Mouse (Mus musculus) embryonic facial prominence, embryonic 15.5 days (tissue): ENCODE measurements around the gene Ctf2. TPM values are rescaled to one million over a fixed set of nuclear protein-coding genes. Genes with fewer than 3 reads are reported as not detected.

Source experiments
- ATAC-seq: fragments of 200-750 bp; cut with Nextera tagmentation; 2 replicates; pipeline ENCODE4 v1.8.0; 2017; ENCODE audit warnings: low read depth, moderate TSS enrichment; ENCODE audit not compliant: insufficient number of reproducible peaks, low FRiP score, low TSS enrichment
- H3K27ac ChIP-seq: fragments of 300-500 bp; sonication (generic); replicated peaks from 2 replicates; pipeline ENCODE4 v1.5.1; 2015; ENCODE audit warnings: mild to moderate bottlenecking, inconsistent platforms
- H3K27me3 ChIP-seq: fragments of 300-500 bp; sonication (generic); 2 replicates; pipeline ENCODE4 v1.6.1; 2015; ENCODE audit warnings: inconsistent platforms
- H3K36me3 ChIP-seq: fragments of 300-500 bp; sonication (generic); 2 replicates; pipeline ENCODE4 v1.6.1; 2015; ENCODE audit warnings: mild to moderate bottlenecking, inconsistent platforms
- H3K4me1 ChIP-seq: fragments of 300-500 bp; sonication (generic); 2 replicates; pipeline ENCODE4 v1.6.1; 2015; ENCODE audit warnings: inconsistent platforms
- H3K4me2 ChIP-seq: fragments of 300-500 bp; sonication (generic); replicated peaks from 2 replicates; pipeline ENCODE4 v1.6.1; 2015; ENCODE audit warnings: mild to moderate bottlenecking, inconsistent platforms
- H3K4me3 ChIP-seq: fragments of 300-500 bp; sonication (generic); replicated peaks from 2 replicates; pipeline ENCODE4 v1.5.1; 2015; ENCODE audit warnings: mild to moderate bottlenecking, inconsistent platforms
- H3K9ac ChIP-seq: fragments of 300-500 bp; sonication (generic); 2 replicates; pipeline ENCODE4 v1.6.1; 2015; ENCODE audit warnings: inconsistent platforms
- H3K9me3 ChIP-seq: fragments of 300-500 bp; sonication (generic); replicated peaks from 2 replicates; pipeline ENCODE4 v1.6.1; 2016; ENCODE audit warnings: inconsistent platforms
- WGBS: fragments of 180-500 bp; shearing (Covaris S2); methylation state at CpG from one replicate; pipeline ENCODE4 v1.1.7; 2015; 5-methylcytosine and 5-hydroxymethylcytosine counted together
- microRNA counts: library from miRNA; unstranded; fragments of <30 nt; microRNA quantifications from one replicate; lab custom pipeline; 2016
- microRNA-seq: library from miRNA; unstranded; fragments of <30 nt; microRNA quantifications from one replicate; pipeline ENCODE4, GENCODE M21; 2016; ENCODE audit warnings: borderline number of aligned reads
- polyA plus RNA-seq: library from polyadenylated mRNA; unstranded; fragments of >200 nt; fragmentation: Nextera tagmentation; extraction: Ambion mirVana; gene quantifications from 2 replicates; pipeline ENCODE4 v1.2.1, GENCODE M21; 2015

The Ctf2 gene
- polyA plus RNA-seq, 1 experiment from 2014 or later = 1.3 TPM

GRCm38 (mm10) chr7:127678811-127679210 lies 53.2 kb downstream of the Ctf2 start:
- 62% methylated on average over 2 of the region's 2 CpGs for WGBS
- H3K4me1 ChIP-seq = peaks cover 3% of the 10 kb centered on the region; the same call in 1 of the 2 replicates
- H3K27ac ChIP-seq = no peak overlapping the region
- no peaks in the 10 kb centered on the region for H3K9me3 ChIP-seq
- no peak overlapping the region for H3K9ac ChIP-seq
- no peak overlapping the region for H3K4me3 ChIP-seq
- no peak overlapping the region for H3K4me2 ChIP-seq
- ATAC-seq = no peak
- no peaks in the 10 kb centered on the region for H3K27me3 ChIP-seq
- H3K36me3 ChIP-seq = peaks cover 5% of the 10 kb centered on the region; the same call in 1 of the 2 replicates

- Histone ChIP-seq H3K9me3 (no peaks in the 10 kb centered on the region), H3K27ac (no peak overlapping the region), H3K4me1 (peaks cover 3% of the 10 kb centered on the region; the same call in 1 of the 2 replicates), H3K4me2 (no peak overlapping the region), H3K36me3 (peaks cover 5% of the 10 kb centered on the region; the same call in 1 of the 2 replicates), H3K4me3 (no peak overlapping the region), H3K9ac (no peak overlapping the region), H3K27me3 (no peaks in the 10 kb centered on the region)
- WGBS = 78% methylated on average over 4 of the region's 4 CpGs
- no peak for ATAC-seq
Measured at GRCm38 (mm10) chr7:127677609-127678008, 54.4 kb downstream of the Ctf2 start.

- Histone ChIP-seq H3K27me3 (no peaks in the 10 kb centered on the region), H3K9me3 (no peaks in the 10 kb centered on the region), H3K9ac (no peak overlapping the region), H3K4me3 (no peak overlapping the region), H3K4me2 (no peak overlapping the region), H3K36me3 (peaks cover 5% of the 10 kb centered on the region; the same call in 1 of the 2 replicates), H3K27ac (no peak overlapping the region), H3K4me1 (peaks cover 3% of the 10 kb centered on the region; the same call in 1 of the 2 replicates)
- WGBS = 74% methylated on average over 6 of the region's 6 CpGs
- ATAC-seq = no peak
Measured at GRCm38 (mm10) chr7:127677077-127677476, 54.9 kb downstream of the Ctf2 start.

GRCm38 (mm10) chr7:127675391-127675811 lies 56.6 kb downstream of the Ctf2 start:
- Histone ChIP-seq H3K36me3 (peaks cover 5% of the 10 kb centered on the region; the same call in 1 of the 2 replicates), H3K27me3 (no peaks in the 10 kb centered on the region), H3K4me2 (0 out of 2 replicates have a peak overlapping the region, but pooled peaks have one; percentile 8), H3K4me3 (no peak overlapping the region), H3K9ac (no peak overlapping the region), H3K27ac (peak overlapping the region; percentile 60), H3K4me1 (peaks cover 3% of the 10 kb centered on the region; the same call in 1 of the 2 replicates), H3K9me3 (no peaks in the 10 kb centered on the region)
- 65% methylated on average over 9 of the region's 9 CpGs for WGBS
- peak; percentile 78; the same call in 1 of the 2 replicates for ATAC-seq

GRCm38 (mm10) chr7:127674977-127675376 lies 57.0 kb downstream of the Ctf2 start:
- Histone ChIP-seq H3K4me3 (no peak overlapping the region), H3K9me3 (no peaks in the 10 kb centered on the region), H3K9ac (no peak overlapping the region), H3K27me3 (no peaks in the 10 kb centered on the region), H3K27ac (peak overlapping the region; percentile 60), H3K4me1 (peaks cover 3% of the 10 kb centered on the region; the same call in 1 of the 2 replicates), H3K4me2 (0 out of 2 replicates have a peak overlapping the region, but pooled peaks have one; percentile 8), H3K36me3 (peaks cover 5% of the 10 kb centered on the region; the same call in 1 of the 2 replicates)
- peak; percentile 79 for ATAC-seq
- 1% methylated on average over 5 of the region's 5 CpGs for WGBS

- no peaks in the 10 kb centered on the region for H3K9me3 ChIP-seq
- H3K4me2 ChIP-seq = no peak overlapping the region
- H3K27ac ChIP-seq = no peak overlapping the region
- peaks cover 5% of the 10 kb centered on the region; the same call in 1 of the 2 replicates for H3K36me3 ChIP-seq
- H3K9ac ChIP-seq = no peak overlapping the region
- H3K4me3 ChIP-seq = no peak overlapping the region
- H3K27me3 ChIP-seq = no peaks in the 10 kb centered on the region
- ATAC-seq = no peak
- peaks cover 3% of the 10 kb centered on the region; the same call in 1 of the 2 replicates for H3K4me1 ChIP-seq
- WGBS = 77% methylated on average over 4 of the region's 4 CpGs
Measured at GRCm38 (mm10) chr7:127672776-127673175, 59.2 kb downstream of the Ctf2 start.

- WGBS = 68% methylated on average over 11 of the region's 11 CpGs
- Histone ChIP-seq H3K9ac (no peak overlapping the region), H3K27me3 (no peaks in the 10 kb centered on the region), H3K36me3 (peaks cover 3% of the 10 kb centered on the region; the same call in 1 of the 2 replicates), H3K4me3 (no peak overlapping the region), H3K4me2 (no peak overlapping the region), H3K4me1 (peaks cover 3% of the 10 kb centered on the region; the same call in 1 of the 2 replicates), H3K9me3 (no peaks in the 10 kb centered on the region), H3K27ac (no peak overlapping the region)
- ATAC-seq = no peak
Measured at GRCm38 (mm10) chr7:127671880-127672774, 59.8 kb downstream of the Ctf2 start.

MicroRNAs within 50 kb of the gene (microRNA counts, 519-probe panel; counts per million panel counts)
- microRNA mmu-miR-762 (lab: Ali Mortazavi, UCI) = 1,822 counts per million, percentile 28 among the panel's probes with 10 or more counts

Small RNA genes within 50 kb of the gene (microRNA-seq; reads per million reads assigned to microRNA genes)
- gene Mir762 = not detected

Other genes with a start within 250 kb of the Ctf2 start
- 48.6 and 52.4 TPM in 2 replicates for gene Srcap, start 220.2 kb downstream of the Ctf2 start, polyA plus RNA-seq
- 14.6 and 14.7 TPM in 2 replicates for gene Gm42715, start 212.6 kb downstream of the Ctf2 start, polyA plus RNA-seq
- gene Tmem265, start 170.8 kb downstream of the Ctf2 start, polyA plus RNA-seq = 6.5 and 12.8 TPM in 2 replicates
- 40.0 TPM in 2 replicates for gene Phkg2, start 158.8 kb downstream of the Ctf2 start, polyA plus RNA-seq
- 19.2 and 29.0 TPM in 2 replicates for gene Ccdc189, start 143.6 kb downstream of the Ctf2 start, polyA plus RNA-seq
- 47.5 and 51.5 TPM in 2 replicates for gene Rnf40, start 143.4 kb downstream of the Ctf2 start, polyA plus RNA-seq
- 11.4 and 11.9 TPM in 2 replicates for gene Zfp629, start 116.4 kb downstream of the Ctf2 start, polyA plus RNA-seq
- gene Bcl7c, start 23.2 kb downstream of the Ctf2 start, polyA plus RNA-seq = 93.4 and 99.8 TPM in 2 replicates
- gene Ctf1, start 19.4 kb downstream of the Ctf2 start, polyA plus RNA-seq = 25.9 and 29.8 TPM in 2 replicates
- gene Fbxl19, start 12.4 kb upstream of the Ctf2 start, polyA plus RNA-seq = 5.2 and 5.7 TPM in 2 replicates
- gene Orai3, start 37.6 kb upstream of the Ctf2 start, polyA plus RNA-seq = 27.6 and 28.1 TPM in 2 replicates
- gene Setd1a, start 44.5 kb upstream of the Ctf2 start, polyA plus RNA-seq = 26.3 and 27.0 TPM in 2 replicates
- gene Gm49388, start 53.4 kb upstream of the Ctf2 start, polyA plus RNA-seq = not detected in 2 replicates
- gene Hsd3b7, start 68.4 kb upstream of the Ctf2 start, polyA plus RNA-seq = 24.8 and 25.2 TPM in 2 replicates
- gene Stx4a, start 92.1 kb upstream of the Ctf2 start, polyA plus RNA-seq = 58.9 and 69.6 TPM in 2 replicates
- 4.3 and 6.9 TPM in 2 replicates for gene Stx1b, start 92.4 kb upstream of the Ctf2 start, polyA plus RNA-seq
- gene Zfp646, start 144.1 kb upstream of the Ctf2 start, polyA plus RNA-seq = 9.7 and 10.9 TPM in 2 replicates
- 17.7 and 18.1 TPM in 2 replicates for gene Zfp668, start 144.7 kb upstream of the Ctf2 start, polyA plus RNA-seq
- gene Prss53, start 158.8 kb upstream of the Ctf2 start, polyA plus RNA-seq = 2.4 and 4.6 TPM in 2 replicates
- gene Gm21974, start 163.3 kb upstream of the Ctf2 start, polyA plus RNA-seq = not detected in 2 replicates
- 234 and 262 TPM in 2 replicates for gene Vkorc1, start 163.5 kb upstream of the Ctf2 start, polyA plus RNA-seq
- gene Bckdk, start 171.9 kb upstream of the Ctf2 start, polyA plus RNA-seq = 108 and 112 TPM in 2 replicates
- gene Kat8, start 180.3 kb upstream of the Ctf2 start, polyA plus RNA-seq = 39.8 and 40.2 TPM in 2 replicates
- 15.8 and 17.2 TPM in 2 replicates for gene Prss8, start 197.9 kb upstream of the Ctf2 start, polyA plus RNA-seq
- 12.1 and 12.2 TPM in 2 replicates for gene Prss36, start 214.6 kb upstream of the Ctf2 start, polyA plus RNA-seq
- gene Fus, start 235.3 kb upstream of the Ctf2 start, polyA plus RNA-seq = 394 and 418 TPM in 2 replicates